Mouse (Mus musculus) limb, embryonic 14.5 days (tissue): Measurements from ENCODE around the gene Aldh1l2. TPM values are rescaled to one million over a fixed set of nuclear protein-coding genes. Genes with fewer than 3 reads are reported as not detected.

Experiments
- ATAC-seq: fragments of 200-750 bp; cut with Nextera tagmentation; 2 replicates; pipeline ENCODE4 v1.8.0; 2017; ENCODE audit warnings: low read depth, moderate number of reproducible peaks, moderate TSS enrichment; ENCODE audit not compliant: low FRiP score
- DNase-seq: peaks from one replicate; pipeline ENCODE4 v3.0.0-alpha.2; 2015; ENCODE audit warnings: low spot score
- H3K27ac ChIP-seq: fragments of 300-500 bp; sonication (generic); replicated peaks from 2 replicates; pipeline ENCODE4 v1.5.1; 2014; ENCODE audit warnings: low read depth, mild to moderate bottlenecking, low read length, moderate library complexity, mixed read lengths
- H3K27me3 ChIP-seq: fragments of 300-500 bp; sonication (generic); 2 replicates; pipeline ENCODE4 v1.6.1; 2014; ENCODE audit warnings: low read length, mixed read lengths; ENCODE audit not compliant: control insufficient read depth, insufficient read depth
- H3K36me3 ChIP-seq: fragments of 300-500 bp; sonication (generic); 2 replicates; pipeline ENCODE4 v1.6.1; 2014; ENCODE audit warnings: mild to moderate bottlenecking, low read length, moderate library complexity, mixed read lengths; ENCODE audit not compliant: control insufficient read depth, insufficient read depth
- H3K4me1 ChIP-seq: fragments of 300-500 bp; sonication (generic); 2 replicates; pipeline ENCODE4 v1.6.1; 2014; ENCODE audit warnings: antibody characterized with exemption, low read length, mixed read lengths; ENCODE audit not compliant: control insufficient read depth, insufficient read depth
- H3K4me2 ChIP-seq: fragments of 300-500 bp; sonication (generic); replicated peaks from 2 replicates; pipeline ENCODE4 v1.6.1; 2014; ENCODE audit warnings: low read depth, mild to moderate bottlenecking, low read length, moderate library complexity; ENCODE audit not compliant: severe bottlenecking
- H3K4me3 ChIP-seq: fragments of 300-500 bp; sonication (generic); replicated peaks from 2 replicates; pipeline ENCODE4 v1.5.1; 2014; ENCODE audit warnings: low read length
- H3K9ac ChIP-seq: fragments of 300-500 bp; sonication (generic); 2 replicates; pipeline ENCODE4 v1.6.1; 2014; ENCODE audit warnings: mild to moderate bottlenecking, low read depth, low read length, moderate library complexity; ENCODE audit not compliant: severe bottlenecking
- H3K9me3 ChIP-seq: fragments of 300-500 bp; sonication (generic); 2 replicates; pipeline ENCODE4 v1.6.1; 2016; ENCODE audit warnings: low read length; ENCODE audit not compliant: control insufficient read depth
- POLR2A ChIP-seq: fragments of 200-500 bp; IDR thresholded peaks from 2 replicates; pipeline ENCODE4 v1.8.0; 2012; ENCODE audit warnings: inconsistent platforms, mild to moderate bottlenecking, moderate library complexity, borderline replicate concordance; ENCODE audit not compliant: insufficient read depth, insufficient read length; ENCODE audit errors: extremely low read depth
- WGBS: fragments of 180-500 bp; shearing (Covaris S2); extraction: QIAGEN DNeasy Blood & Tissue Kit; methylation state at CpG from one replicate; pipeline ENCODE4 v1.1.7; 2014; 5-methylcytosine and 5-hydroxymethylcytosine counted together
- polyA plus RNA-seq, 2 experiments: library from polyadenylated mRNA; depleted of rRNA in 1 of 2; stranded (reverse) in 1 of 2; unstranded in 1 of 2; fragments of >200 nt; fragmentation: Nextera tagmentation in 1 of 2; extraction: Ambion mirVana in 1 of 2; gene quantifications; 2 replicates each; pipeline versions ENCODE4 v1.2.1 to v1.2.3; 2012 to 2014

Aldh1l2 gene
- 5.9 and 6.2 TPM in 2 replicates for polyA plus RNA-seq (2012; rRNA removed)
- polyA plus RNA-seq (2014; fragmentation: Nextera tagmentation; extraction: Ambion mirVana) = 3.4 and 5.5 TPM in 2 replicates

DNA sequence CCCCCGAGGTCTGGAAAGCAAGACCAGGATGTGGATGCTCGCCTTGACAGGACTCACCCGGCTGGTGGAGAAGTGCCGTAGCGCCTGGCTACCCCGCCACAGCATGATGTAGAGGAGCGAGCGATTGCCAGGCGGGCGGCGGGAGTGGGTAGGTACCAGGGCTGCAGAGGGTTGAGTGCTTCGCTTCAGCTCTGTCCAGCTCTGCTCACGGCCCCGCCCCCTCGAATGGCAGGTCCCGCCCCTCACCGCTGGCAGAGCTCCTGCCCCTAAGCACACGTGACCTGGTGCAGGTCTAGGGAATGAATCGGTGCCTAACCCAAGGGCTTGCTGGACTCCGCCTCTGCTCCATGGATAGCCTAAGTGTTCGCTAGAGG, at the start of gene Aldh1l2:
Gene Aldh1l2, minus strand, starts transcription at position 231 of the 374 bp plus-strand sequence.
- H3K36me3 ChIP-seq = no peaks in the 10 kb centered on the region
- DNase-seq (peak; percentile 67), ATAC-seq (peak; percentile 83)
- H3K27ac ChIP-seq = no peak within 1 kb of the TSS
- peak within 1 kb of the TSS; percentile 46 for H3K4me3 ChIP-seq
- WGBS = 5% methylated on average over 21 of the region's 21 CpGs
- H3K9me3 ChIP-seq = no peaks in the 10 kb centered on the region
- no peaks in the 10 kb centered on the region for H3K4me1 ChIP-seq
- no peak for TF ChIP-seq POLR2A
- 0 out of 2 replicates have a peak, but pooled peaks cover 4% of the 10 kb centered on the region for H3K27me3 ChIP-seq
- peak within 1 kb of the TSS; percentile 52 for H3K9ac ChIP-seq
- peak within 1 kb of the TSS; percentile 75 for H3K4me2 ChIP-seq

DNA sequence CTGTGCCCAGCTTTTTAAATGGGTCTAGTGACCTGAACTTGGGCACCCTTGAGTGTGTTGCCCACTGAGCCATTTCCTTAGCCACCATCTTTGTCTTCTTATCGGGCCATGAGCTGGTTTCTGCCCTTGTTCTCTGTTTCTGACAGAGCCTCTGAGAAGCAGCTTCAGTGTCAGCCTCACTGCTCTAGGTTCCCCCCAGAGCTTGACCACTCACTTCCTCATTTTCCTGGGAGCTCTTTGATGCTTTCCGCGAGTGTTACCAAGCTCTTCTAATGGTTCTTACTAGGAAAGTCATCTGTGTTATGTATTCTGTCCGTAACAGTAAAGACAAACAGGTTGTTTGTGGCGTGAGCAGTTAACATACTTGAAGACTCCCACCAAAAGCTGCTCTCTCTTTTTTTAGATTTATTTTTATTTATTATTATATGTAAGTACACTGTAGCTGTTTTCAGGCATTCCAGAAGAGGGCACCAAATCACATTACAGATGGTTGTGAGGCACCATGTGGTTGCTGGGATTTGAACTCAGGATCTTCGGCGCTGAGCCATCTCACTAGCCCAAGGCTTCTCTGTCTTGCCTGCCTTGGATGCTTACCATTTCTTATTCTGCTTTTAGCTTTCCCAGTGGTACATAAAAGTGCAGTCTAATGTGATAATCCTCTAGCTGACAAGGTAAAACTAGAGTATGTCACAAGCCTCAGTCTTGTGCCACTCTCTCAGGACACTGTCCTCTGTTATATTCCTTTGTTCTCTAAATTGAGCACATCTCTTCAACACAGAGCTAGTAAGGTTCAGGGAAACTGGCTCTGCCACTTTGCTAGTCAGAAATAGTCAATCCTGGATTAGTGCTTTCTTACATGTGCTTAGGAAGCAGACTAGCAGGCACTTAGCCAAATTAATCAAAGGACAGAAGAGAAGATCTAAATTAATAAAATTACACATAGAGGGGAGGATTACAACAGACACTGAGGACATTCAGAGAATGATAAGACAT, 31.8 kb upstream of the Aldh1l2 start:
- Histone ChIP-seq H3K9ac (no peak overlapping the region), H3K27me3 (no peaks in the 10 kb centered on the region), H3K9me3 (no peaks in the 10 kb centered on the region), H3K4me2 (no peak overlapping the region), H3K4me3 (no peak overlapping the region), H3K36me3 (peaks cover 92% of the 10 kb centered on the region), H3K4me1 (no peaks in the 10 kb centered on the region), H3K27ac (no peak overlapping the region)
- WGBS = 95% methylated on average over 7 of the region's 7 CpGs
- DNase-seq = no peak
- ATAC-seq = no peak
- no peak for TF ChIP-seq POLR2A

DNA sequence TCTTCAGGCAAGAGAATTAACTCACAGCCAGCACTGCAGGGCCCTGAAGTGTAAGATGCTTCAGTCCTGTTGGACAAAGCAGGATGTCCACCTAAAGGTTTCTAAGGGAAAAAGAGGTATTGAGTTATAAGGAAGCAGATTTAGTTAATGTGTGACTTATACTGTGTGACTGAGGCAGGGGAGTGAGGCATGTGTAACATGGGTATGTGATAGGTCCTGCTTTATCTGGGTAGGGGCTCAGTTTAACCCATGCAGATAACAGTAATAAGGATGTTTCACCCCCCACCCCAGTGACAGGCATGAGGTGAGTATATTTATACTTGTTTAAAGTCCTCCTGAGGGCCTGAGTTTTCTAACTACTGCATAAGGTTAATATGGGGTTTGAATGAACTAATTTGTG, 29.1 kb upstream of the Aldh1l2 start:
- Histone ChIP-seq H3K27me3 (no peaks in the 10 kb centered on the region), H3K36me3 (peaks cover 90% of the 10 kb centered on the region), H3K4me1 (no peaks in the 10 kb centered on the region), H3K9me3 (no peaks in the 10 kb centered on the region), H3K9ac (no peak overlapping the region), H3K4me3 (no peak overlapping the region), H3K4me2 (no peak overlapping the region), H3K27ac (no peak overlapping the region)
- no peak for DNase-seq
- no peak for ATAC-seq
- TF ChIP-seq POLR2A = no peak

DNA sequence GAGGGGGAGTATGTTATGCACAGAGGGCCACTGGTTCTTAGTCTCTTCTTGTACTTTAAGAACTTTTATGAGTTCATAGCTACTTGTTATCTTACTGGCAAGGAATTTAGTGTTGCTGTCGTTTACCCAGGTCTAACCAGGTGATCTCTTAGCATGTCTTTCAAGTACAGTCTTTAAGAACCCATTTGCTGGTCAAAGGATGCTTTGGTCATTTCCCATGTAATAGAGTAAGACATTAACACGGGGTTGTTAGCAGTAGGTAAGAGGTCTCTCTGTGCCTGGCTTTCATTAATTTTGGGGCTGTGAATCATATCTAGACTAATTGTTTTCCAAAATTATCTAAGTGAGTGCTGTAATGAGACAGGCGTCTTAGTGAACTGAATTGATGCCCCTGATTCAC, 11.4 kb upstream of the Aldh1l2 start:
- peak overlapping the region; percentile 97 for H3K4me3 ChIP-seq
- H3K36me3 ChIP-seq = peaks cover 20% of the 10 kb centered on the region
- ATAC-seq = no peak
- 56% methylated on average over 3 of the region's 3 CpGs for WGBS
- DNase-seq = no peak
- H3K4me2 ChIP-seq = peak overlapping the region; percentile 67
- no peak for TF ChIP-seq POLR2A
- no peak overlapping the region for H3K27ac ChIP-seq
- peaks cover 10% of the 10 kb centered on the region for H3K4me1 ChIP-seq
- no peaks in the 10 kb centered on the region for H3K9me3 ChIP-seq
- H3K27me3 ChIP-seq = no peaks in the 10 kb centered on the region
- no peak overlapping the region for H3K9ac ChIP-seq

DNA sequence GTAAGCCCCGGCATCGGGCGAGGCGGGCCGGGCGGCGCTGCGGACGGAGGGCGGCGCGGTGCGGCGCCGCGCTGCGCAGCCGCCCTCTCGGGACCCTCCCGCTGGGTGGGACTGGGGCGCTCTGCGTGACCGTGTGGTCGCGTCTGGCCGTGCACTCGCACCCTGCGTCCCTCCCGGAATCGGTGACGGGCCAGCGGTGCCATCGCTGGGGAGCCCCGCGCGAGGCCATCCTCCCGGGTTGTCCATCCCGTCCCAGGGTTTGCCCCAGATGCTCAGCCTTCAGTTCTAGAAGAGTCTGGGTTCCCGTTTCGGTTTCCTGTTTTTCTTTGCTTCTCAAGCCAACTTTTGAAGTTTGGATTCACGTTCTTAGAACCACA, 10.2 kb upstream of the Aldh1l2 start:
- H3K36me3 ChIP-seq = peaks cover 9% of the 10 kb centered on the region
- H3K27ac ChIP-seq = peak overlapping the region; percentile 89
- peak overlapping the region; percentile 97 for H3K4me3 ChIP-seq
- DNase-seq (peak; percentile 69), ATAC-seq (peak; percentile 86)
- TF ChIP-seq POLR2A = no peak
- H3K27me3 ChIP-seq = no peaks in the 10 kb centered on the region
- WGBS = under 1% methylated on average over 21 of the region's 41 CpGs
- peak overlapping the region; percentile 92 for H3K9ac ChIP-seq
- H3K4me2 ChIP-seq = peak overlapping the region; percentile 67
- H3K9me3 ChIP-seq = no peaks in the 10 kb centered on the region
- peaks cover 10% of the 10 kb centered on the region for H3K4me1 ChIP-seq
